Mouse (Mus musculus): ENCODE data around the gene 4930447C04Rik. TPM values are rescaled to one million over a fixed set of nuclear protein-coding genes. Genes with fewer than 3 reads are reported as not detected.

4930447C04Rik gene
- total and polyA plus RNA-seq, 3 experiments = 0.66 TPM; not detected in 2

DNA sequence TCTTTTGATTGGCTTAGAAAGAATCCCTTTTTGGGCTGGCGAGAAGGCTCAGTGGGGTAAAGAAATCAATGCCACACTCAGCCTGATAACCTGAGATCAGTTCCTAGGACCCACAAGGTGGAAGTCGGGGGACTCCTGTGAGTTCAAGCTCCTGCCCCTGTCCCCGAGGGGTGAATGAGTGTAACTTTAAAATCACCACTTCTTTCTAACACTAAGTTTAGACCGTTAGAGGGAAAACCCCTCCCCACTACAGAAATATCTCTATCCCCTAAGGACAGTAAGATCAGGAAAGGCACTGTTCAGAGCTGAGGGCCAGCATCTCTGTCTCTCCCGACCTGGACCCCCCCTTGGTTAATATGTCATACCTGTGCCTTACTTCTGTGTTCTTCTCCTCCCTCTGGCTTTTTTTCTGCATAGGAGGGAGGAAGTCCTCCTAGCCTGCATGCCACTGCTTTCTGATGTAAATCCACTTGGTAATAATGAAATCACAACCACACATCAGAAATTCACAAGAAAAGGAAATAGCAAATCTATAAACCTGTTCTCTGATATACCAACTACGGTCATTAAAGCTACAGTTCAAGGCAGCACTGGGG lies 17.4 kb upstream of the 4930447C04Rik start:
- peaks cover 21% of the 10 kb centered on the region for H3K27me3 ChIP-seq (ENCODE audit: insufficient read depth, low read length)
- no peaks in the 10 kb centered on the region for H3K9me3 ChIP-seq (replicated peaks)
- DNase-seq (ENCODE audit: low spot score) = no peak
- no peak for TF ChIP-seq TAL1 (conservative IDR thresholded peaks at IDR 0.05; ENCODE audit: low read depth, low read length)
- no peak for TF ChIP-seq CTCF (IDR thresholded peaks at IDR 0.05; ENCODE audit: low read depth, low read length)
- no peak for TF ChIP-seq GATA2 (IDR thresholded peaks at IDR 0.05; ENCODE audit: borderline replicate concordance, low read depth, low read length)
- TF ChIP-seq POLR2AphosphoS5 (IDR thresholded peaks at IDR 0.05; ENCODE audit: insufficient replicate concordance, low read depth, low read length) = no peak
- TF ChIP-seq GATA1 (IDR thresholded peaks at IDR 0.05; ENCODE audit: borderline replicate concordance, low read length) = no peak
- no peak overlapping the region for H3K4me3 ChIP-seq (ENCODE audit: low read depth, low read length)
- ATAC-seq (ENCODE audit: extremely low read depth, insufficient number of reproducible peaks, low FRiP score, poor library complexity, severe bottlenecking) = no peak
- H3K36me3 ChIP-seq (replicated peaks) = no peaks in the 10 kb centered on the region
- H3K4me1 ChIP-seq (ENCODE audit: insufficient read depth, low read depth, low read length) = no peaks in the 10 kb centered on the region

DNA sequence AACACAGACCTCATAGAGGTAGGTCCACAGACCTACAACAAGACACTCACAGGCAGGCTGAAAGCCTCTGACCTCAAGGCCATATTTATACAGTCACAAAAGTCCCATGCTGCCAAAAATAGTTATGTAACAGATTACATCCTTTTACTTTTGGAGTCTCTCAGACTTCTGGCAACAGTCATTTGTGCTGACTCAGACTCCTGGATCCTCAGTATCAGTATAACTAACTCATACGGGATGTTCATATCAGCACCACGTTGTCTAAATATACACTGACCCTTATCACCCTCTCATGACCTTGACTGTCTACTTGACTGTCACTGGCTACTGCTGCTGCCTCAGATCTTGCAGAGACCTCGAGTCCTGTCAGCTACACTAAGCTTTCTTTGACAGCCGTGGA lies 14.3 kb upstream of the 4930447C04Rik start:
- H3K4me1 ChIP-seq (ENCODE audit: insufficient read depth, low read depth, low read length) = no peaks in the 10 kb centered on the region

DNA sequence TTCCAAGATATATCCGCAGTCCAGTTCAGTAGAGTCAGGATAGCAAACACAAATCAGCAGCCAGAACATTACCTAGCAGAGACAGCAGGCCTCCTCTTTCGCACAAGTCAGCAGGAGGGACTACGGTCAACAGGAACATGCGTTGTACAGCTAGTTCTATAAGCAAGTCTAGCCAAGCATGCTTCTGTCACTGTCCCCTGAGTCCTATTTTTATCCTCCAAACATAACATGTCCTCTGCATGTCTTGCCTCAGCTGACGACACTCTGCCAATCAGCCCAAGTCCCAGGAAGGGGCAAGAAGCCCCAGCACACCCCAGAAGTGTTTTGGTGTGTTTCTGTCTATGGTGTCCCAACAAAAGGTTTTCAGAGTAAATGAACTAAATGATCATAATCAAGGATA lies 13.3 kb upstream of the 4930447C04Rik start:
- TF ChIP-seq GATA2 (IDR thresholded peaks at IDR 0.05; ENCODE audit: borderline replicate concordance, low read depth, low read length) (no peak), GATA1 (IDR thresholded peaks at IDR 0.05; ENCODE audit: borderline replicate concordance, low read length) (no peak), TAL1 (conservative IDR thresholded peaks at IDR 0.05; ENCODE audit: low read depth, low read length) (no peak), POLR2AphosphoS5 (IDR thresholded peaks at IDR 0.05; ENCODE audit: insufficient replicate concordance, low read depth, low read length) (no peak), CTCF (IDR thresholded peaks at IDR 0.05; ENCODE audit: low read depth, low read length) (no peak)
- DNase-seq (ENCODE audit: low spot score) (no peak), ATAC-seq (ENCODE audit: extremely low read depth, insufficient number of reproducible peaks, low FRiP score, poor library complexity, severe bottlenecking) (no peak)
- H3K27me3 ChIP-seq (ENCODE audit: insufficient read depth, low read length) = peaks cover 21% of the 10 kb centered on the region
- no peaks in the 10 kb centered on the region for H3K36me3 ChIP-seq (replicated peaks)
- no peak overlapping the region for H3K4me3 ChIP-seq (ENCODE audit: low read depth, low read length)
- H3K4me1 ChIP-seq (ENCODE audit: insufficient read depth, low read depth, low read length) = no peaks in the 10 kb centered on the region
- no peaks in the 10 kb centered on the region for H3K9me3 ChIP-seq (replicated peaks)

More for the DNA sequence above, 14.3 kb upstream of the 4930447C04Rik start:
- H3K36me3 ChIP-seq (replicated peaks) = no peaks in the 10 kb centered on the region
- H3K4me3 ChIP-seq (ENCODE audit: low read depth, low read length) = no peak overlapping the region
- ATAC-seq (ENCODE audit: extremely low read depth, insufficient number of reproducible peaks, low FRiP score, poor library complexity, severe bottlenecking) (no peak), DNase-seq (ENCODE audit: low spot score) (no peak)
- peaks cover 21% of the 10 kb centered on the region for H3K27me3 ChIP-seq (ENCODE audit: insufficient read depth, low read length)
- TF ChIP-seq TAL1 (conservative IDR thresholded peaks at IDR 0.05; ENCODE audit: low read depth, low read length) (no peak), POLR2AphosphoS5 (IDR thresholded peaks at IDR 0.05; ENCODE audit: insufficient replicate concordance, low read depth, low read length) (no peak), GATA2 (IDR thresholded peaks at IDR 0.05; ENCODE audit: borderline replicate concordance, low read depth, low read length) (no peak), CTCF (IDR thresholded peaks at IDR 0.05; ENCODE audit: low read depth, low read length) (no peak), GATA1 (IDR thresholded peaks at IDR 0.05; ENCODE audit: borderline replicate concordance, low read length) (no peak)
- H3K9me3 ChIP-seq (replicated peaks) = no peaks in the 10 kb centered on the region

DNA sequence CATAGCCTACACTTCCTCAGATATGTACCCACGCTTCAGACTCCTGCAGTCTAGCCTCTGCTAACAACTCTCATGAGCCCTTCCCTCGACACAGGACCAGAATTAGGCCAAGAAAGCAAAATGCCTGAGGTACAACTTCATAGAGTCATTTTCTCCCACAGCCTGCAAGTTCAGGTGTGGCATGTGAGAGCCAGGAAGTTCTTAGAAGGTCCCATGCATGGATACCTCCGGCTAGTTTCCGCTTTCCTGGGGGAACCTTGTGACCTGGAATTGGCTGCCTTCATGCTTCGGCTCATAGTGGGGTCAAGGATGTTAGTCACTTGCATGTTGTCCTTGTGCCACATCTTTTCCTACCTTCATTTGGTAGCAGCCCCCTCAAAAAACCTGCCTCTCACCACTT lies 12.5 kb upstream of the 4930447C04Rik start:
- no peak for TF ChIP-seq CTCF (IDR thresholded peaks at IDR 0.05; ENCODE audit: low read depth, low read length)
- no peak for ATAC-seq (ENCODE audit: extremely low read depth, insufficient number of reproducible peaks, low FRiP score, poor library complexity, severe bottlenecking)
- H3K9me3 ChIP-seq (replicated peaks) = no peaks in the 10 kb centered on the region
- no peaks in the 10 kb centered on the region for H3K4me1 ChIP-seq (ENCODE audit: insufficient read depth, low read depth, low read length)
- H3K27me3 ChIP-seq (ENCODE audit: insufficient read depth, low read length) = peaks cover 21% of the 10 kb centered on the region
- DNase-seq (ENCODE audit: low spot score) = no peak
- H3K36me3 ChIP-seq (replicated peaks) = no peaks in the 10 kb centered on the region
- no peak overlapping the region for H3K4me3 ChIP-seq (ENCODE audit: low read depth, low read length)

DNA sequence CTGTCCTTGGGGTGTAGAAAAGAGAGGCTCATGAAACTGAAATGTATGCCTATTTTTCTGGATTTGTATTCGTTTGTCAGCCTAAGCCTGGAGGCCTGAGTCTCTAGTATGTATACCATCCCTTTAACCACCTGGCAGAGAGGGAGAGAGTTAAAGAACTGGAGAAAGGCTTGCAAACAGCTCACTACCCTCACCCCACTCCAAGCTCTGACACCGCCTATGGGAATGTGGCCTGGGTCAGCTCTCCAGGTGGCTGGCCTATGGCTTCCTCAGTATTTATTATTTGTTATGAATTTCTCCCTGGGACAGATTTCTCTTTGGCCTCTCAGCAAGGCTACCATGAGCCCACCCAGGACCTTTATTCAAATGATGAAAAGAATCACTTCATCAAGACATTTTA lies 6.8 kb upstream of the 4930447C04Rik start:
- no peak for TF ChIP-seq GATA2 (IDR thresholded peaks at IDR 0.05; ENCODE audit: borderline replicate concordance, low read depth, low read length)
- no peak for TF ChIP-seq TAL1 (conservative IDR thresholded peaks at IDR 0.05; ENCODE audit: low read depth, low read length)
- TF ChIP-seq POLR2AphosphoS5 (IDR thresholded peaks at IDR 0.05; ENCODE audit: insufficient replicate concordance, low read depth, low read length) = no peak
- TF ChIP-seq CTCF (IDR thresholded peaks at IDR 0.05; ENCODE audit: low read depth, low read length) = no peak
- TF ChIP-seq GATA1 (IDR thresholded peaks at IDR 0.05; ENCODE audit: borderline replicate concordance, low read length) = no peak
- H3K4me3 ChIP-seq (ENCODE audit: low read depth, low read length) = no peak overlapping the region
- H3K9me3 ChIP-seq (replicated peaks) = no peaks in the 10 kb centered on the region
- no peak for ATAC-seq (ENCODE audit: extremely low read depth, insufficient number of reproducible peaks, low FRiP score, poor library complexity, severe bottlenecking)
- peaks cover 6% of the 10 kb centered on the region for H3K27me3 ChIP-seq (ENCODE audit: insufficient read depth, low read length)
- no peak for DNase-seq (ENCODE audit: low spot score)
- H3K36me3 ChIP-seq (replicated peaks) = no peaks in the 10 kb centered on the region
- no peaks in the 10 kb centered on the region for H3K4me1 ChIP-seq (ENCODE audit: insufficient read depth, low read depth, low read length)

DNA sequence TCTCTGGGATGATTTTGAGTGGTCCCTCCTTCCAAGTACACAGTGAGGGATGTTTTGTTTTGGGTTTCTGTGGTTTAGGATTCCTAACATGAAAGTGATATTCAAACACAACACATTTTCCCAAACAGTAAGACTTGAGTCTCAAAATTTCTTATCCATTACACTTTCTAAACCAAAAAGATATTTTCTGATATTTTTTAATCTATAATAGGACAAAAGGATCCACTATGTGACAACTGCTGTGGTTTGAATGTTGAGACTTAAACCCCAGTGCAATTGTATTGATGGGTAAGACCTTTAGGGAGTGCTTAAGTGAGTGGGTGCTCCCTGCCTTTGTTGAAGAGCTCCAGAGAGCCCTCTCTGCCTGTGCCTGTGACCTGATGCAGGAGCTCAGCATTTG lies 6.2 kb upstream of the 4930447C04Rik start:
- Histone ChIP-seq H3K4me1 (ENCODE audit: insufficient read depth, low read depth, low read length) (no peaks in the 10 kb centered on the region), H3K27me3 (ENCODE audit: insufficient read depth, low read length) (peaks cover 7% of the 10 kb centered on the region), H3K36me3 (replicated peaks) (no peaks in the 10 kb centered on the region), H3K9me3 (replicated peaks) (no peaks in the 10 kb centered on the region), H3K4me3 (ENCODE audit: low read depth, low read length) (no peak overlapping the region)
- ATAC-seq (ENCODE audit: extremely low read depth, insufficient number of reproducible peaks, low FRiP score, poor library complexity, severe bottlenecking) (no peak), DNase-seq (ENCODE audit: low spot score) (no peak)
- TF ChIP-seq TAL1 (conservative IDR thresholded peaks at IDR 0.05; ENCODE audit: low read depth, low read length) (no peak), POLR2AphosphoS5 (IDR thresholded peaks at IDR 0.05; ENCODE audit: insufficient replicate concordance, low read depth, low read length) (no peak), GATA1 (IDR thresholded peaks at IDR 0.05; ENCODE audit: borderline replicate concordance, low read length) (no peak), CTCF (IDR thresholded peaks at IDR 0.05; ENCODE audit: low read depth, low read length) (no peak)

DNA sequence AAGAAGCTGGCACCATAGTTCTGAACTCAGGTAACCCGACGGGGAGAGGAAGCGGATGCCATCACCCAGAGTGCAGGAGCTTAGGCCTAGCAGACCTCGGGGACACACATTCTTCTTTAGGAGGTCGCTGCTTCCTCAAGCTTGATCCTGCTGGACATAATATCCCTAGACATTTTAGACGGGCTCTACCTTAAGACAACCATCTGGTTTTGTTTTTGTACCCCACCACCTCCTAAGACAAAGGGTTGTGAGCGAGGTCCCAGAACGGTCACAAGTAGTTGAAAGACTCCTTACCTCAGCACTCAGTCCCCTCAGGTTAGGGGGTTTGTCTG lies 5.5 kb upstream of the 4930447C04Rik start:
- H3K27me3 ChIP-seq (ENCODE audit: insufficient read depth, low read length) = peaks cover 11% of the 10 kb centered on the region
- H3K4me3 ChIP-seq (ENCODE audit: low read depth, low read length) = no peak overlapping the region
- no peaks in the 10 kb centered on the region for H3K36me3 ChIP-seq (replicated peaks)
- no peak for ATAC-seq (ENCODE audit: extremely low read depth, insufficient number of reproducible peaks, low FRiP score, poor library complexity, severe bottlenecking)
- TF ChIP-seq TAL1 (conservative IDR thresholded peaks at IDR 0.05; ENCODE audit: low read depth, low read length) (no peak), GATA2 (IDR thresholded peaks at IDR 0.05; ENCODE audit: borderline replicate concordance, low read depth, low read length) (no peak), CTCF (IDR thresholded peaks at IDR 0.05; ENCODE audit: low read depth, low read length) (no peak), POLR2AphosphoS5 (IDR thresholded peaks at IDR 0.05; ENCODE audit: insufficient replicate concordance, low read depth, low read length) (no peak), GATA1 (IDR thresholded peaks at IDR 0.05; ENCODE audit: borderline replicate concordance, low read length) (no peak)
- H3K9me3 ChIP-seq (replicated peaks) = no peaks in the 10 kb centered on the region
- DNase-seq (ENCODE audit: low spot score) = no peak
- no peaks in the 10 kb centered on the region for H3K4me1 ChIP-seq (ENCODE audit: insufficient read depth, low read depth, low read length)

All from G1E (cell line).